ENCODE assay signal across 11 mouse cellular contexts in the genomic region with DNA sequence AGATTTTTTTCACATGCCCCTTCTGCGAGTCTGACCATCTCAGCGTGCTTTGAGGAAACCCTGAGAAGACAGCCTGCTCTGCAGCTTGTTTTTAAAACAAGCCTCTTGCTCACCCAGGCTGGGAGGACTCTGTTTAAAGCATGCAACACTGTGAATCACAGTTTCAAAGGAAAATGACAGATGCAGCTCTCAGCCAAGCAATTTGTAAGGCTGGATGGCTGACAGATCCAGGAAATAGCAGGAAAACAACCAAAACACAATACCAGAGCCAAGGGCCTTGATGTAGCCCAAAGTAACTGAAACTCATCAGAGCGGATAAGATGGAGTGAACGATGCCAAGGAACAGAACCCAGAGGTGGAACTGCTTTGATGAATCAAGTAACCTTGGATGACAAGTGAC. TPM values are rescaled to one million over a fixed set of nuclear protein-coding genes. Genes with fewer than 3 reads are reported as not detected.
DNase-seq lines count a peak whose midpoint lies in the region; ATAC-seq and TF ChIP-seq lines count a peak whose summit lies in the region.
"Had no signal": no experiment of that assay in that cellular context is flagged by ENCODE, and none has a peak within 500 bp of the region (broad histone marks: within the 10 kb centered on the region; RNA-seq: fewer than 3 reads in every experiment).

No protein-coding gene starts in this region.

- no peak overlapping the region for H3K27ac ChIP-seq in lung, embryonic 14.5 days (ENCODE audit: low read depth)
- H3K27ac ChIP-seq in layer of hippocampus, adult 2 months, result peak overlapping the region; percentile 70
- no peak overlapping the region for H3K27ac ChIP-seq in intestine, embryonic 16.5 days (ENCODE audit: low read length)
- no peak overlapping the region for H3K27ac ChIP-seq in hindbrain, embryonic 12.5 days
- H3K27ac ChIP-seq: hindbrain, embryonic 10.5 days; limb, embryonic 15.5 days had no signal

- H3K9ac ChIP-seq in lung, embryonic 14.5 days, result no peak overlapping the region
- H3K9ac ChIP-seq in intestine, embryonic 16.5 days (ENCODE audit: low read depth, low read length), result no peak overlapping the region
- no peak overlapping the region for H3K9ac ChIP-seq in hindbrain, embryonic 12.5 days
- H3K9ac ChIP-seq: limb, embryonic 15.5 days had no signal

- H3K9me3 ChIP-seq in lung, embryonic 14.5 days (ENCODE audit: low read depth, low read length), result no peaks in the 10 kb centered on the region
- H3K9me3 ChIP-seq in intestine, embryonic 16.5 days (ENCODE audit: control insufficient read depth, low read length), result 0 out of 2 replicates have a peak, but pooled peaks cover 3% of the 10 kb centered on the region
- no peaks in the 10 kb centered on the region for H3K9me3 ChIP-seq in hindbrain, embryonic 12.5 days (replicated peaks)
- H3K9me3 ChIP-seq: hindbrain, embryonic 10.5 days; limb, embryonic 15.5 days had no signal

- no peak overlapping the region for H3K4me2 ChIP-seq in lung, embryonic 14.5 days
- H3K4me2 ChIP-seq in intestine, embryonic 16.5 days (ENCODE audit: low read depth, low read length), result no peak overlapping the region
- no peak overlapping the region for H3K4me2 ChIP-seq in hindbrain, embryonic 12.5 days (replicated peaks)
- H3K4me2 ChIP-seq: limb, embryonic 15.5 days had no signal

- ATAC-seq in lung, embryonic 14.5 days (ENCODE audit: insufficient read depth), result no peak
- ATAC-seq in intestine, embryonic 16.5 days, result no peak
- no peak for ATAC-seq in hindbrain, embryonic 12.5 days (ENCODE audit: low FRiP score)

- H3K27me3 ChIP-seq in lung, embryonic 14.5 days (ENCODE audit: insufficient read depth, low read length), result no peaks in the 10 kb centered on the region
- no peaks in the 10 kb centered on the region for H3K27me3 ChIP-seq in intestine, embryonic 16.5 days (replicated peaks; ENCODE audit: control insufficient read depth, insufficient read depth, low read length)
- H3K27me3 ChIP-seq in hindbrain, embryonic 12.5 days, result no peaks in the 10 kb centered on the region
- H3K27me3 ChIP-seq: limb, embryonic 15.5 days had no signal

- TF ChIP-seq CTCF in lung, embryonic 14.5 days (IDR thresholded peaks at IDR 0.05; ENCODE audit: low read depth), result no peak
- no peak; the same call in 1 of the 2 replicates for TF ChIP-seq CTCF in layer of hippocampus, adult 2 months (conservative IDR thresholded peaks at IDR 0.05)

- no peaks in the 10 kb centered on the region for H3K4me1 ChIP-seq in lung, embryonic 14.5 days (ENCODE audit: insufficient read depth)
- H3K4me1 ChIP-seq in intestine, embryonic 16.5 days (ENCODE audit: control insufficient read depth, insufficient read depth, low read length), result no peaks in the 10 kb centered on the region
- H3K4me1 ChIP-seq in hindbrain, embryonic 12.5 days, result no peaks in the 10 kb centered on the region
- H3K4me1 ChIP-seq: hindbrain, embryonic 10.5 days; limb, embryonic 15.5 days had no signal

- no peaks in the 10 kb centered on the region for H3K36me3 ChIP-seq in lung, embryonic 14.5 days (ENCODE audit: insufficient read depth)
- no peaks in the 10 kb centered on the region for H3K36me3 ChIP-seq in intestine, embryonic 16.5 days (ENCODE audit: control insufficient read depth, insufficient read depth, low read length)
- H3K36me3 ChIP-seq in hindbrain, embryonic 12.5 days, result no peaks in the 10 kb centered on the region
- H3K36me3 ChIP-seq: hindbrain, embryonic 10.5 days; limb, embryonic 15.5 days had no signal

- no peak overlapping the region for H3K4me3 ChIP-seq in lung, embryonic 14.5 days (ENCODE audit: low read depth, low read length)
- H3K4me3 ChIP-seq in layer of hippocampus, adult 2 months, result no peak overlapping the region; the same call in 1 of the 2 replicates
- H3K4me3 ChIP-seq in intestine, embryonic 16.5 days (ENCODE audit: low read length), result no peak overlapping the region
- H3K4me3 ChIP-seq in hindbrain, embryonic 12.5 days, result no peak overlapping the region
- H3K4me3 ChIP-seq: hindbrain, embryonic 10.5 days; limb, embryonic 15.5 days had no signal

- DNase-seq in lung, embryonic 14.5 days, result peak; percentile 7
- no peak for DNase-seq in lung, adult 18-20 months
- peak; percentile 62 to 66 for DNase-seq in cerebellum, postnatal 10 days
- DNase-seq in layer of hippocampus, adult 2 months (ENCODE audit: low spot score in 2 of 2), result peak; percentile 47 to 72
- peak; percentile 6 for DNase-seq in right cerebral cortex, postnatal 25 days
- DNase-seq: kidney, postnatal 25 days had no signal

- WGBS in lung, embryonic 14.5 days, result 61% methylated on average over 4 of the region's 4 CpGs
- 65% methylated on average over 4 of the region's 4 CpGs for WGBS in intestine, embryonic 16.5 days
- 70% methylated on average over 4 of the region's 4 CpGs for WGBS in hindbrain, embryonic 12.5 days

RNA-seq across cellular contexts. Expression of a gene that starts 24.8 kb away (rescaled TPM):
- polyA plus RNA-seq in lung, embryonic 14.5 days (2014; fragmentation: Nextera tagmentation; extraction: Ambion mirVana), result 32.2 and 33.8 TPM in 2 replicates
- 10 to 100 TPM; 26.1 to 28.1 TPM for total RNA-seq in layer of hippocampus, adult 2 months (2021)
- 17.3 and 19.1 TPM in 2 replicates for polyA plus RNA-seq in intestine, embryonic 16.5 days (2015; fragmentation: Nextera tagmentation; extraction: Ambion mirVana)
- 38.3 and 43.1 TPM in 2 replicates for polyA plus RNA-seq in hindbrain, embryonic 12.5 days (2016; fragmentation: Nextera tagmentation; extraction: Ambion mirVana)
- total RNA-seq: megakaryocyte progenitor cell, adult 5-6 weeks had no signal

Comparison
In these comparisons a context has a peak if more than half of its experiments do, and no peak if none do; other contexts are left out.
1. DNase-seq: peak in lung, embryonic 14.5 days (single experiment), cerebellum, postnatal 10 days (2 of 2), layer of hippocampus, adult 2 months (2 of 2) and right cerebral cortex, postnatal 25 days (single experiment); none in lung, adult 18-20 months (0 of 2).